Mouse (Mus musculus): ENCODE results near the gene Ptf1a. TPM values are rescaled to one million over a fixed set of nuclear protein-coding genes. Genes with fewer than 3 reads are reported as not detected.

The Ptf1a gene
- total RNA-seq (2023) = not detected in 4 replicates

DNA sequence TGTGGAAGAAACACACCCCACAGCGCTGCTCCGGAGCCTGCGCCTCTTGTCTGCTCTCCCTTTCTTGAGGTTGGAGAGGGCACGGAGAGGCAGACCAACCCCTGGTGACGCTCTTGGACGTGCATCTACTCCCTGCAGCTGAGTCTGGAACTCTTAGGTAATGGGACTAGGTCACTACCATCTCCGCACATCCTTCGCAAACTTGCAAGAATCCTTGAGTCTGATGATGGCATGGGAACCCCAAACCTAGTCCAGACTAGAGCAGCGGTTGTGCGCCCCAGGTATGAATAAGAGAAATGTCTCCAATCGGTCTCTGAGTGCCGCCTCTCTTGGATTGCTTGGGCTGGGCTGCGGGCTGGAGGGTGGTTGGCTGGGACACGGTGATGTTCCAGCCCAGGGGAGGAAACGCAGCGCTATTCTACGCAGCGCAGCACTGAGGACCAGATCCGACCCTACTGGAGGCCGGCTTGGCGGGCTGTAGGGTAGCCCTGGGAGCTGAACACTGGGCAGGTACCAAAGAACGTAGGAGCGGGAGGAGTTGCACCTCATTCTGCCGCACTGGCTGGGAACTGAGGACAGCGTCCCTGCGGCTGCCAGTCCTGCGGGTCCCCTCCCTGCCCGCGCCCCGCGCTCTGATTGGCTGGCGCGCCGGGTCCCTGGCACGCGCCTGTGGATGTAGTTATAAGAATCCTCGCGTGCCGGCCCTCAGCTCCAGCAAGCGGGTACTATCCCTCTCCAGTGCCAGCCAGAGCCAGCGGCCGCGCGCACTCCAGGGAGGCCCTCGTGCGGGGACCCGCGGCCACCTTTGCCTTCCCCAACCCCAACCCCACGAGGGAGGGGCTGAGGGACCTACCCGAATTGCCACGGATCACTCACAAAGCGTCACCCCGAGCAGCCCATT lies at the start of gene Ptf1a:
Gene Ptf1a, plus strand, starts transcription at position 733 of the 901 bp plus-strand sequence.

Other genes with a start within 250 kb of the Ptf1a start
- 1.4 to 2.4 TPM (median 2.1 TPM) in 4 replicates for gene Armc3, start 246.4 kb upstream of the Ptf1a start, total RNA-seq (2023)
- gene Msrb2, start 74.2 kb upstream of the Ptf1a start, total RNA-seq (2023) = 3.0 to 4.6 TPM (median 3.5 TPM) in 4 replicates
- not detected in 4 replicates for gene 4921504E06Rik, start 108.3 kb downstream of the Ptf1a start, total RNA-seq (2023)
- gene Otud1, start 212.1 kb downstream of the Ptf1a start, total RNA-seq (2023) = 59.8 to 65.6 TPM (median 61.4 TPM) in 4 replicates

Data from B cell, adult 62 days (primary cell).